Mouse (Mus musculus) heart, adult 2 months (tissue): ENCODE measurements around the gene Rtn3. TPM values are rescaled to one million over a fixed set of nuclear protein-coding genes. Genes with fewer than 3 reads are reported as not detected.
"Not testable (repeated sequence)": the region's sequence is repeated elsewhere in the genome, so short reads cannot be mapped to it uniquely, and the experiment has no call there.

Experiments
- DNase-seq, 2 experiments: peaks; one replicate each; pipeline ENCODE4 v3.0.0; 2021
- H3K27ac ChIP-seq: fragments of 200-600 bp; 2 replicates; pipeline ENCODE4 v1.8.1; 2022
- H3K27me3 ChIP-seq: fragments of 200-500 bp; 2 replicates; pipeline ENCODE4 v1.6.1; 2012; ENCODE audit warnings: mild to moderate bottlenecking, low read length, inconsistent platforms, mixed read lengths; ENCODE audit not compliant: control insufficient read depth, insufficient read depth
- H3K36me3 ChIP-seq: fragments of 200-500 bp; 2 replicates; pipeline ENCODE4 v1.6.1; 2012; ENCODE audit warnings: low read length, inconsistent platforms; ENCODE audit not compliant: control insufficient read depth, insufficient read depth
- H3K4me1 ChIP-seq: fragments of 200-500 bp; 2 replicates; pipeline ENCODE4 v1.6.1; 2011; ENCODE audit warnings: low read length; ENCODE audit not compliant: control insufficient read depth, insufficient read depth
- H3K4me3 ChIP-seq: fragments of 200-600 bp; 2 replicates; pipeline ENCODE4 v1.8.1; 2022
- H3K79me2 ChIP-seq: fragments of 200-500 bp; replicated peaks from 2 replicates; pipeline ENCODE4 v1.6.1; 2012; ENCODE audit warnings: mild to moderate bottlenecking, inconsistent platforms, low read length, moderate library complexity, mixed read lengths; ENCODE audit not compliant: control insufficient read depth, insufficient read depth
- H3K9ac ChIP-seq: fragments of 200-500 bp; 2 replicates; pipeline ENCODE4 v1.6.1; 2012; ENCODE audit warnings: low read depth, mild to moderate bottlenecking, control low read depth, inconsistent platforms, low read length, mixed read lengths
- CTCF ChIP-seq: fragments of 200-600 bp; IDR thresholded peaks from 2 replicates; pipeline ENCODE4 v1.8.1; 2022; ENCODE audit warnings: antibody characterized with exemption, mild to moderate bottlenecking, moderate library complexity
- EP300 ChIP-seq: fragments of 200-500 bp; IDR thresholded peaks from 2 replicates; pipeline ENCODE4 v1.6.1; 2011; ENCODE audit warnings: low read depth, low read length, control low read depth; ENCODE audit not compliant: insufficient read depth
- POLR2A ChIP-seq: fragments of 200-500 bp; IDR thresholded peaks from 2 replicates; pipeline ENCODE4 v1.6.1; 2011; ENCODE audit warnings: mild to moderate bottlenecking, low read depth, low read length, control low read depth; ENCODE audit not compliant: insufficient read depth
- WGBS: fragments of 180-500 bp; shearing (Covaris S2); methylation state at CpG from one replicate; pipeline ENCODE4 v1.1.7; 2018; 5-methylcytosine and 5-hydroxymethylcytosine counted together
- intact Hi-C: fragments of 180-260 bp; cut with DNase I; formaldehyde crosslinking; loops from one replicate; pipeline ENCODE4 v1.15.1; 2025
- polyA plus RNA-seq: library from polyadenylated mRNA; depleted of rRNA; stranded (reverse); fragments of >200 nt; gene quantifications from 2 replicates; pipeline ENCODE4 v1.2.3, GENCODE M21; 2012
- total RNA-seq, 2 experiments: library from RNA; stranded (reverse); gene quantifications; 2 replicates each; pipeline ENCODE4 v1.2.3; 2021

Rtn3 gene
- total and polyA plus RNA-seq, 3 experiments = 58.2 to 75.4 (median 71.8) TPM

DNA sequence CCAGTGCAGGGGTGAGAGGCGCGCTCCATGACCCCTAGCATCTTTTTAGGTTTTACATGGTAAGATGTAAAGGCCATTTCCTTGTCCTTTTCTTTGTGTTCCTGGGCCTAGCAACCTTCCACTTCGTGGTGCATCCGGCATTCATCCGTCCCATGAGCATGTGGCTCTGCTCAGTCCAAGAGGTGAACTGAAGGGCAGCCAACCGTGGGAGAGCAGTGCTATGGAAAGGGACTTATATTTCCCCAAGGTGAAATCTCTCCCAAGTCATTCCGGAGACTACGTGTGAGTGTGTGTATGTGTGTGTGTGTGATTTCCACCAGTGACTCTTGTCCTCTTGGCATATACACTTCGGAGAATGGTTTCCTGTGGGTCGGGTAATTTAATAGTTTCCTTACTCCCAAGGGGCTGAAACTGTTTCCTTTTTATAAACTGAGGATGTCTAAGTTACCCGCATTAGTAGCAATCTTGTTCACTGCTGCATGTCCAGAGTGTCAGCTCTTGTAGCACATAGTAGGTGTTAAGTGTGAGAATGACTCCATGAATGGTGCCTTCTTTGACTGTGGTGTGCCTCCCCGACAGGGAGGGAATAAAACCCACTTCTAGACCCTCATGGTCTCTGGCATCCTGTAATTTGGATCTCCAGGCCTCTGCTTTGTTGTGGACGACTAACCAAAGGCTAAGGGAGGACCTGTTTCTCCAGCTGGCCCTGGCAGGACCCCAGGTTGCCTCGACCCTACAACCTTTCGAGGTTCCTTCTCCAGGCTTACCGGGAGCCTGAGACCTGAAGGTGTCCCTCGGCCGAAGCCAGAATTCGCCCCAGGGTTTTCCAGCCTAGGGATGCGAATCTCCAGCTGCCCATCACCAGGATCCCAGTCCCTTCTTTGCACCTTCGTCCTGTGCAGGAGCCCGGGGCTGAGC, 66.9 kb downstream of the Rtn3 start:
- no peak for TF ChIP-seq POLR2A
- TF ChIP-seq EP300 = no peak
- TF ChIP-seq CTCF = no peak
- Histone ChIP-seq H3K4me3 (peak overlapping the region; percentile 74), H3K36me3 (no peaks in the 10 kb centered on the region), H3K9ac (peak overlapping the region; percentile 76), H3K27me3 (no peaks in the 10 kb centered on the region), H3K4me1 (peaks cover 6% of the 10 kb centered on the region), H3K79me2 (0 out of 2 replicates have a peak, but pooled peaks cover 1% of the 10 kb centered on the region), H3K27ac (peak overlapping the region; percentile 95)
- DNase-seq = no peak
- intact Hi-C loops = loop anchor here (1.0 to 2.0 kb wide), 3 partner anchors 15 to 75 kb away; partner anchors contain the start of gene Mark2
- WGBS = 27% methylated on average over 22 of the region's 22 CpGs

- Histone ChIP-seq H3K27me3 (no peaks in the 10 kb centered on the region; the same call in 1 of the 2 replicates), H3K36me3 (no peaks in the 10 kb centered on the region), H3K4me1 (peaks cover 3% of the 10 kb centered on the region), H3K9ac (no peak overlapping the region), H3K4me3 (no peak overlapping the region), H3K27ac (no peak overlapping the region), H3K79me2 (no peaks in the 10 kb centered on the region)
- TF ChIP-seq EP300 = no peak
- no peak for TF ChIP-seq CTCF
- 58% methylated on average over 2 of the region's 2 CpGs for WGBS
- DNase-seq = no peak
- intact Hi-C loops = no loop called here
Measured at GRCm38 (mm10) chr19:7412361-7412760, 70.7 kb downstream of the Rtn3 start.

GRCm38 (mm10) chr19:7404623-7405229, 78.4 kb downstream of the Rtn3 start:
- DNase-seq = no peak
- H3K9ac ChIP-seq = no peak overlapping the region
- H3K79me2 ChIP-seq = no peaks in the 10 kb centered on the region
- intact Hi-C loops = no loop called here
- 56% methylated on average over 9 of the region's 9 CpGs for WGBS
- H3K27ac ChIP-seq = no peak overlapping the region
- H3K36me3 ChIP-seq = no peaks in the 10 kb centered on the region
- peaks cover 6% of the 10 kb centered on the region for H3K4me1 ChIP-seq
- H3K4me3 ChIP-seq = no peak overlapping the region
- no peak for TF ChIP-seq CTCF
- no peak for TF ChIP-seq EP300
- no peak for TF ChIP-seq POLR2A
- H3K27me3 ChIP-seq = no peaks in the 10 kb centered on the region

- 33% methylated on average over 11 of the region's 11 CpGs for WGBS
- no peaks in the 10 kb centered on the region for H3K79me2 ChIP-seq
- H3K4me1 ChIP-seq = peaks cover 10% of the 10 kb centered on the region
- no peaks in the 10 kb centered on the region for H3K27me3 ChIP-seq
- H3K36me3 ChIP-seq = no peaks in the 10 kb centered on the region
- peak overlapping the region; percentile 38 for H3K27ac ChIP-seq
- TF ChIP-seq EP300 (0 out of 2 replicates have a peak, but pooled peaks have one; percentile 6), POLR2A (0 out of 2 replicates have a peak, but pooled peaks have one; percentile 17), CTCF (no peak)
- intact Hi-C loops = loop anchor here (2.0 kb wide), 1 partner anchor 16 kb away; the partner anchor contains the start of gene 2700081O15Rik
- H3K4me3 ChIP-seq = 0 out of 2 replicates have a peak overlapping the region, but pooled peaks have one; percentile 3
- DNase-seq = peak in 1 of 2 experiments; percentile 57
- no peak overlapping the region for H3K9ac ChIP-seq
Measured at GRCm38 (mm10) chr19:7400635-7401034, 82.4 kb downstream of the Rtn3 start.

GRCm38 (mm10) chr19:7398898-7399297, 84.2 kb downstream of the Rtn3 start:
- intact Hi-C loops, H3K4me3 ChIP-seq, H3K4me1 ChIP-seq, H3K27me3 ChIP-seq, H3K36me3 ChIP-seq, H3K27ac ChIP-seq, DNase-seq, H3K9ac ChIP-seq, H3K79me2 ChIP-seq: not testable (repeated sequence)
- WGBS = 51% methylated on average over 24 of the region's 24 CpGs
